Mouse (Mus musculus) retina, postnatal 1 day (tissue): ENCODE measurements at regions not wholly inside any gene's neighbourhood (a gene's known extent, or its start where the extent isn't known, plus 50 kb on each side); places are given as distances from the start of the nearest gene placed in this dataset.
A peak's percentile ranks its signal among the peaks of the same experiment; 100 is the strongest.

ENCODE experiments used
- DNase-seq: peaks from one replicate; pipeline ENCODE4 v3.0.0-alpha.2; 2012

DNA sequence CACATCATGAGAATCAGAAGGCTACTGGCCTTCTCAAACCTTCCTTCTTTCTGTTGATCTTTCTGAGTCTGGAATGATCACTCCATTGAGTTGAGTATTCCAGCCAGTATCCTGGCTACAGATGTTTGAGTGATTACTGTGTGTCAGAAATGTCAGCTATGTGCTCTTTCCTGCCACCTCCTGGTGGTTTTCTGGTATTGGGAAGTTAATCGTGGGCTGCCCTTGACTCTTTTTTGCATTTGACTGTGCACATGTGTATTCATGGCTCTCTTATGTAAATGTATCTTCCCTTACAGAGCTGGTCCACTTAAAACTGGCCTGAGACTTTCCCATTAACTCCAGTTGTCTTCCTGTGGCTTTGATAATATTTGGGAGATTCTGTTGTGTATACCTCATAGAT lies 86.6 kb upstream of the Vmn1r26 start:
- DNase-seq: peak; percentile 6
